8 mouse cellular contexts compared by ENCODE assay signal in genomic region chr3:31790342-31790970, GRCm38 (mm10).
DNase-seq lines count a peak whose midpoint lies in the region; ATAC-seq lines count a peak whose summit lies in the region.

No protein-coding gene starts in this region.

- H3K36me3 ChIP-seq in hindbrain, embryonic 15.5 days = no peaks in the 10 kb centered on the region
- no peaks in the 10 kb centered on the region for H3K36me3 ChIP-seq in neural tube, embryonic 14.5 days (ENCODE audit: control insufficient read depth, insufficient read depth, low read length)

- intact Hi-C loops in left cerebral cortex, postnatal 4 days (cut with DNase I) = loop anchor here (5.0 to 10.0 kb wide), 3 partner anchors 114 to 527 kb away; partner anchors contain the start of gene Kcnmb2

- DNase-seq in gastrocnemius, postnatal 10 days = peak; percentile 12
- DNase-seq in gastrocnemius, adult 8-10 months (ENCODE audit: low spot score in 2 of 2) = no peak
- peak; percentile 56 for DNase-seq in MN1 (ENCODE audit: low spot score)
- DNase-seq in embryo, embryonic 10.5 days (ENCODE audit: low spot score) = peak; percentile 76
- DNase-seq in left cerebral cortex, postnatal 4 days = peak; percentile 27

- H3K27me3 ChIP-seq in hindbrain, embryonic 15.5 days = no peaks in the 10 kb centered on the region
- no peaks in the 10 kb centered on the region for H3K27me3 ChIP-seq in neural tube, embryonic 14.5 days (ENCODE audit: control insufficient read depth, insufficient read depth, low read length)

- no peak overlapping the region for H3K9ac ChIP-seq in hindbrain, embryonic 15.5 days
- H3K9ac ChIP-seq in neural tube, embryonic 14.5 days (replicated peaks; ENCODE audit: low read depth, low read length) = no peak overlapping the region

- H3K27ac ChIP-seq in hindbrain, embryonic 15.5 days (replicated peaks) = no peak overlapping the region
- H3K27ac ChIP-seq in neural tube, embryonic 14.5 days (ENCODE audit: low read depth, low read length) = no peak overlapping the region

- 32% methylated on average over 4 of the region's 4 CpGs for WGBS in hindbrain, embryonic 15.5 days
- 21% methylated on average over 4 of the region's 4 CpGs for WGBS in neural tube, embryonic 14.5 days

- H3K4me2 ChIP-seq in hindbrain, embryonic 15.5 days = no peak overlapping the region
- H3K4me2 ChIP-seq in neural tube, embryonic 14.5 days (ENCODE audit: low read depth, low read length) = no peak overlapping the region

- H3K9me3 ChIP-seq in hindbrain, embryonic 15.5 days = no peaks in the 10 kb centered on the region
- H3K9me3 ChIP-seq in neural tube, embryonic 14.5 days (ENCODE audit: control insufficient read depth, low read length) = no peaks in the 10 kb centered on the region

- H3K4me3 ChIP-seq in hindbrain, embryonic 15.5 days = no peak overlapping the region
- H3K4me3 ChIP-seq in neural tube, embryonic 14.5 days (ENCODE audit: low read depth, low read length) = no peak overlapping the region

- peak; percentile 87 for ATAC-seq in hindbrain, embryonic 15.5 days (ENCODE audit: low FRiP score, low read depth)
- peak; percentile 89 for ATAC-seq in neural tube, embryonic 14.5 days (ENCODE audit: low read depth)
- ATAC-seq in monocyte, adult 5-6 weeks (replicated peaks; ENCODE audit: insufficient number of reproducible peaks, low FRiP score, low TSS enrichment, poor library complexity, severe bottlenecking) = no peak

- peaks cover 4% of the 10 kb centered on the region for H3K4me1 ChIP-seq in hindbrain, embryonic 15.5 days (replicated peaks)
- no peaks in the 10 kb centered on the region for H3K4me1 ChIP-seq in neural tube, embryonic 14.5 days (ENCODE audit: control insufficient read depth, insufficient read depth, low read length)

Comparison
In these comparisons a context has a peak if more than half of its experiments do, and no peak if none do; other contexts are left out.
1. DNase-seq: peak in gastrocnemius, postnatal 10 days (single experiment), MN1 (single experiment), embryo, embryonic 10.5 days (single experiment) and left cerebral cortex, postnatal 4 days (single experiment); none in gastrocnemius, adult 8-10 months (0 of 2).